Mouse (Mus musculus): ENCODE data around the gene BC024063.
"Not testable (repeated sequence)": the region's sequence is repeated elsewhere in the genome, so short reads cannot be mapped to it uniquely, and the experiment has no call there.

The BC024063 gene

DNA sequence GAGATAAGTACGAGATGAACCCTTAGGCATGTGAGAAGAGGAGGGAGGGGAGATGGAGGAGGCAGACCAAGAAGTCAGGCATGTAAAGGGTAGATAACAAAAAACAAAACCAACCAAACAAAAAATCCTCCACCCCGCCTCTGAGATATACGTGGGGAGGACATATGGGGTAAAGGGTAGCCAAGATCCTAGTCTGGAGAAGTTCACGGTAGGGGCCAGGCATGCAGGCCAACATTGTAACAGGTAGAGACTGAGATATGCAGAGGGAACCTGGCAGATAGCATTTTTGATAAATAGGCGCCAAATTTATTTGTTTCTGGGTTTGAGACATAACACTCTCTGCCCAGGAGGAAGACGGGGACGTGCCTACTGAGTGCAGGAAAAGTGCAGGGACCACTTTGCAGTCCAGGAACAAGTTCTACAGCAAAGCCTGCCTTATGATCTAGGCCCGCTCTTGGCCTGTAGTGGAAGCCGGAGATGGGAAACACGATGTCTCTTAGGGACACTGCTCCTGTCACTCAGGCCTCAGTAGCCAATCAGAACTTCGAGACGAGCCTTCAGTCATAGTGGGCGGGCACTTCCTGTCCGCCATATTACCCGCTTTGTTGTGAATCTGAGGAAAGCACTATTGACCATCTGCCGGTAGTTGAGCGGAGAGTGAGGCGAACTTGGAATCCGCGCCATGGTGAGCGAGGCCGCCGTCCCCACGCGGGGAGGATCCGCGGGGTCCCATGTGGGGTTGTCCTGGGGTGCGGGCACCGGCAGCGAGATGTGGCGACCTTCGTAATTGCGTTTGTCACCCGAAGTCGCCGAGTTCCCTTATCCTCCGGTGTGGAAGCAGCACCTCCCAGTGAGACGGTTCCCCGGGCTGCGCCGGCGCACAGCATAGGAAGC lies at the start of gene BC024063:
TSS of gene BC024063 (plus strand) at position 626 of the 894 bp plus-strand sequence.
- DNase-seq: peak; percentile 76 to 77

DNA sequence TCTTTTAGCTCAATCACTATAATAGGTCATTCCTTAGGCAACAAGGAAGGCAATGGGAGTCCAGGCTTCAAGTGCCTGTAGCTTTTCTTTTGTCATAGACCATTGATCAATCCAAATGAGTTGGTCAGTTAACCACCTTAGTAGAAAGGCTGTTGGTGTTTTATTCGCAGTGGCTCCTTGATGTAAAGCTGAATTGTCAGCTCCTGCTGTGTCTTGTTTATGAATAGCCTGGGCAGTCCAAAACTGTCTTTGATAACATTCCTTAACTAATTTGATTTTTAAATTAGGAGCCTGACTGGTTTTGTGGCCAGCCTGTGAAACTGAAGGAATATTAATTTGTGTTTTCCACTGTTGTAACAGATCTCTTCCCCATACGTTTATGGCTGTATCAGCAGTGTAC lies 41.0 kb upstream of the BC024063 start:
- DNase-seq: no peak

DNA sequence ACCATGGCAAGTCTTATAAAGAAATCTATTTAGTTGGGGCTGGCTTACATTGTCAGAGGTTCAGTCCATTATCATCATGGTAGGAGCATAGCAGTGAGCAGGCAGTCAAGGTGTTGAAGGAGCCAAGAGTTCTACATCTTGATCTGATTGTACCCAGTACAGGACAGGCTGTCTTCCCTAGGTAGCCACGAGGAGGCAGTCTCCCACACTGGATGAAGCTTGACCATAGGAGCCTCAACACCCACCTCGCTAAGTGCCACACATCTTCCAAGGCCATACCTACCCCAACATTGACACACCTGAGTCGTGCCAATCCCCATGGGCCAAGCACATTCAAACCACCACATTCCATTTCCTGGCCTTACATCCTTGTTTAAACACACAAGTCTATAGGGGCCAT lies 36.5 kb upstream of the BC024063 start:
- DNase-seq: no peak

DNA sequence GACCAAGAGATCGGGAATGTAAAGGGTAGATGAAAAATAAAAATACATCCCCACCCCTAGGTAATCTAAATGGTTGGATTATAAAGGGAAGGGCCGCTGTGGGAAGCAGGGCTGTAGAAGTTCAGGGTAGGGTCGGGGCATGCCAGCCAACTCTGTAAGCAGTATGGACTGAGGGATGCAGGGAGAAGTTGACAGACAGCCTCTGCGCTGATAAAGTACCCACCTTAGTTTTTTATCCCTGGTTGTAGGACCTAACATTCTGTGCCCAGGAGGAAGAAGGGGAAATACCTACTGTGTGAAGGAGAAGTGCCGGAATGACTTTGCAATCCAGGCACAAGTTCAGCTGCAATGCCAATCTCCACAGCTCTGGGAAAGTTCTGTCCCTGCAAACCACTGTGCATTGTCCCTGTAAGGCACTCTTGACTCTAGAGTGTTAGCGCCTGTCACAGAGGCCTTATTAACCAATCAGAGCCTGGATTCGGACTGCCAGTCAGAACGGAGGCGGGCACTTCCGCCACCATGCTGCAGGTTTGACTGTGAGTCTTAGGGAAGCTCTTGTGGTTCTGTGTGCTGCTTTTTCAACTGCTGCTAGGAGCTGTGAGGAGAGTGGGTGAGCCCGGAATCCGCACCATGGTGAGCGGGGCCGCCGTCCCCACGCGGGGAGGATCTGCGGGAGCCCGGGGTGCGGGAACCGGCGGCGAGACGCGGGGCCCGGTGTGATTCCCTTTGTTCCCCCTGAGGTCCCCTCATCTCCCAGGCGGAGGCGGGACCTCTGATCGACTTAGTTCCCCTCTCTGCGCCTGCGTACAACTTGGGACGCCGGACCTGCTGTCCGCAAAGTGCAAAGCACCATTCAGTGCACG lies 35.3 kb upstream of the BC024063 start, which contains the start of gene Zfp873:
TSS of gene Zfp873 (plus strand) at position 527 of the 863 bp plus-strand sequence.
- peak; percentile 94 for DNase-seq

DNA sequence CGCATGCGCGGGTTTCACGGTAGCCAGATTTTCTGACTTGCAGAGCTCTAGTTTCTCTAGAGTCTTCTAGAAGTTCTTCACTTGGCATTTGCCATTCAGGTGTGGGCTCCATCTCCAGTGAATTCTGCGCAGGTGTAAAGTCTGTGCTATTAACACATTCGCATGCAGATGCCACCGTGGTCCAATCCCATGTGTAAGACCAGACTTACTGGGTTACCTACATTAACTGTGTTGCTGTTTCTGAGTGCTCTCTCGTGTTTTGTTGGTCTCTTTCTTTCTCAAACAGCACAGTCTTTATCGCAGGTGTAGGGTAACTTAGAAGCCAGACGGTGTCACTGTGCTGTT lies 34.7 kb upstream of the BC024063 start:
- not testable (repeated sequence) for DNase-seq

DNA sequence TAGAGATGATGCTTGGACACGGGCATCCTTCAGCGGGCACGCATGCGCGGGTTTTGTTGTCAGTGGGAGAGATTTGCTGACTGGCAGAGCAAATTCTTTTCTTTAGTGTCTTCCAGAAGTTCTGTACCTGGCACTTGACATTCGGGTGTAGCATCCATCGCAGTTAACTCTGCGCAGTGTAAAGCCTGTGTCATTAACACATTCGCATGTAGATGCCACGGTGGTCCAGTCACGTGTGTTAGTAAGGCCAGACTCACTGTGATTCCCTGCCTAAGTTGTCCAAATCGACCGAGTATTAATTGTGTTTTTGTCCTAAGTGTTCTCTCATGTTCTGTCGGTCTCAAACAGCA lies 444 bp downstream of the BC024063 start:
- DNase-seq: not testable (repeated sequence)

DNA sequence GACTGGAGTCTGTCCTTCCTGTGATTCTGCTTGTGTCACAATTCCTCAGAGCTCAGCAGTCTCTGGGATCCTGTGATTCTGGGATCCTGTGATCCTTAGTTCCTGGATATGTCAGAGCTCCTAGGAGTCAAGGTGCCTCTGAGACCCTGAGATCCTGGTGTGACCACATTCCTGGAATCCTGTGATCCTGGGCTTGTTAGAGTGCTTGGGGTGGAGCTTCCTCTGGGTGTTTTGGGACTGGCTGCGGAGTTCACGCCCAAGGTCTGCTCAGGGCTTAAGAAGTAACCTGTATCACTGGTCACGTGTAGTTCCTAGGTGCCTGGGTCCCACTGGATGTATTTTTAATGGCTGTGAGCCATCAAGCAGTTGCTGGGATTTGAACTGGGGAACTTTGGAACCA lies 34.1 kb downstream of the BC024063 start:
- DNase-seq: no peak

DNA sequence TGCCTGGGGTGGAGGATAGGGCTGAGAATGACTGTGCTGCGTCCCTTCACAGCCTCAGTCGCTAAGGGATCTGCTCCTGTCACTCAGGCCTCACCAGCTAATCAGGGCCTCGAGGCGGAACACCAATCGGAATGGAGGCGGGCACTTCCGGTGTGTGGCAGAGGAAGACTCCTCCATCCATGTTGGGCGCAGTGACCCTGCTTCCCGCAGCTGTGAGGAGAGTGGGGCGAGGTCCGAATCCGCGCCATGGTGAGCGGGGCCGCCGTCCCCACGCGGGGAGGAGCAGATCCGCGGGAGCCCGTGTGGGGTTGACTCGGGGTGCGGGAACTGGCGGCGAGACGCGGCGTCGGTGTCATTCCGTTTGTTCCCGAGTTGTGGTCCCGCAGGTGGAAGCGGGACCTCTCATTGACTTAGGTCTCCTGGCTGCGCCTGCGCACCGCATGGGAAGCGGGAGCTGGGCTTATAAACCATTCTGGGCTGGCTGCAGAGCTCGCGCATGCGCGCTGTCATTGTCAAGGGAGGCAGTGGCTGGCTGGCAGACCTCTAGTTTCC lies 44.8 kb downstream of the BC024063 start, which contains the start of gene AU041133:
TSS of gene AU041133 (plus strand) at position 164 of the 552 bp plus-strand sequence.
- peak; percentile 88 to 92 for DNase-seq

DNA sequence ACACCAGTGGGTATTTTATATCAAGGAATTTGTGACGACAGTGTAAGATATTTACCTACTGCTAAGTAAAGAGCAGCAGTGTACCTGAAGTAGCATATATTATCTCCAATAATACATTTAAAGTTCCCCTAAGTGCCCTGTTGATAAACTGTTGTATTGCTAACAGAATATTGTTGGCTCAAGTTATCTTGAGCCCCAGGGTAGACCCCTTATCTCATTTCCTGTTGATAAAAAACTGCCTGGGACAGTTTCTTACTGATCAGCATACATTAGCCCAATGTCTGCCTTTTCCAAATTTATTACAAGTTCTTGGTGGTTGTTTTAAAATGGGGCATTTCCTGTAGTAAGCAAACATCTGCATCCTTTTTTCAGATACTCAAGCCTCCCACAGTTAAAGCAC lies 62.1 kb downstream of the BC024063 start:
- DNase-seq: no peak

DNA sequence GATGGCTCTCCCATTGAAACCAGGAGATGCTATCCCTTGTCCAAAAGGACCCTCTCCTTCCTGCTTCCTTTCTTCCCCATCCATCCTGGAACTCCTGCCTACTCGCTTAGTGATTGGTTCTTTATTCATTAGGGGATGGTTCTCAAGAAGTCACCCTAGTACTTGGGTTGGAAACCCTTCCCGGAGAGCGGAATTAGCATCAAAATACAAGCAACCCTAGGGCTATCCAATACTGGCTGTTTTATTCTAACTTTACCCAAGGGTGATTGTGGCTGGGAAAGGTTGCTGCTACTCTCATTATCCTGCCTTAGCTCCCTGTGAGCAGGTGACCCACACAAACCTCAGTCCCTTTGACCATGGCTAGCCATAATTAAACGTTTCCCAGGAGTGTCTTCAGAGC lies 64.4 kb downstream of the BC024063 start:
- DNase-seq: no peak

Measured in lung, postnatal 4 days (tissue).